Mouse (Mus musculus): ENCODE measurements around the gene Scn1a.

- no peak for TF ChIP-seq CTCF (conservative IDR thresholded peaks at IDR 0.05; ENCODE audit: low read length)
- TF ChIP-seq NANOG (IDR thresholded peaks at IDR 0.05; ENCODE audit: borderline replicate concordance, low read length), result no peak
Measured at GRCm38 (mm10) chr2:66244013-66244412, 196.6 kb downstream of the Scn1a start.

Measured in E14TG2a.4 (cell line).